Mouse (Mus musculus) lung, embryonic 15.5 days (tissue): ENCODE data around the gene Il18. TPM values are rescaled to one million over a fixed set of nuclear protein-coding genes. Genes with fewer than 3 reads are reported as not detected.

Source experiments
- ATAC-seq: fragments of 200-750 bp; cut with Nextera tagmentation; 2 replicates; pipeline ENCODE4 v1.8.0; 2017; ENCODE audit warnings: moderate number of reproducible peaks, borderline replicate concordance; ENCODE audit not compliant: low FRiP score, low TSS enrichment; ENCODE audit errors: extremely low read depth
- H3K27ac ChIP-seq: fragments of 300-500 bp; sonication (generic); 2 replicates; pipeline ENCODE4 v1.5.1; 2015; ENCODE audit warnings: moderate library complexity, mild to moderate bottlenecking, inconsistent platforms
- H3K27me3 ChIP-seq: fragments of 300-500 bp; sonication (generic); 2 replicates; pipeline ENCODE4 v1.6.1; 2015; ENCODE audit warnings: inconsistent platforms
- H3K36me3 ChIP-seq: fragments of 300-500 bp; sonication (generic); 2 replicates; pipeline ENCODE4 v1.6.1; 2015; ENCODE audit warnings: inconsistent platforms
- H3K4me1 ChIP-seq: fragments of 300-500 bp; sonication (generic); 2 replicates; pipeline ENCODE4 v1.6.1; 2015; ENCODE audit warnings: inconsistent platforms
- H3K4me2 ChIP-seq: fragments of 300-500 bp; sonication (generic); 2 replicates; pipeline ENCODE4 v1.6.1; 2015; ENCODE audit warnings: inconsistent platforms, mild to moderate bottlenecking, moderate library complexity
- H3K4me3 ChIP-seq: fragments of 300-500 bp; sonication (generic); 2 replicates; pipeline ENCODE4 v1.5.1; 2015; ENCODE audit warnings: mild to moderate bottlenecking, inconsistent platforms
- H3K9ac ChIP-seq: fragments of 300-500 bp; sonication (generic); 2 replicates; pipeline ENCODE4 v1.6.1; 2015; ENCODE audit warnings: inconsistent platforms
- H3K9me3 ChIP-seq: fragments of 300-500 bp; sonication (generic); 2 replicates; pipeline ENCODE4 v1.6.1; 2016; ENCODE audit warnings: inconsistent platforms
- WGBS: fragments of 180-500 bp; shearing (Covaris S2); methylation state at CpG from one replicate; pipeline ENCODE4 v1.1.7; 2015; 5-methylcytosine and 5-hydroxymethylcytosine counted together
- polyA plus RNA-seq: library from polyadenylated mRNA; unstranded; fragments of >200 nt; fragmentation: Nextera tagmentation; extraction: Ambion mirVana; gene quantifications from 2 replicates; pipeline ENCODE4 v1.2.1, GENCODE M21; 2015

The Il18 gene
- polyA plus RNA-seq, 1 experiment from 2014 or later: 6.5 TPM

GRCm38 (mm10) chr9:50561145-50561917 is 6.7 kb downstream of the Il18 start, which contains the start of gene Tex12:
Gene Tex12 (minus strand): TSS chr9:50561325.
- H3K4me3 ChIP-seq: no peak within 1 kb of the TSS
- H3K4me2 ChIP-seq: no peak within 1 kb of the TSS
- H3K27ac ChIP-seq: no peak within 1 kb of the TSS
- no peaks in the 10 kb centered on the region for H3K9me3 ChIP-seq
- H3K36me3 ChIP-seq: no peaks in the 10 kb centered on the region
- no peak within 1 kb of the TSS for H3K9ac ChIP-seq
- no peaks in the 10 kb centered on the region for H3K4me1 ChIP-seq
- WGBS: 84% methylated on average over 38 of the region's 38 CpGs
- no peak for ATAC-seq
- no peaks in the 10 kb centered on the region for H3K27me3 ChIP-seq

GRCm38 (mm10) chr9:50561918-50562360 is 7.3 kb downstream of the Il18 start:
- H3K27me3 ChIP-seq: no peaks in the 10 kb centered on the region
- H3K4me1 ChIP-seq: no peaks in the 10 kb centered on the region
- no peak overlapping the region for H3K4me2 ChIP-seq
- WGBS: 79% methylated on average over 2 of the region's 2 CpGs
- ATAC-seq: no peak
- H3K36me3 ChIP-seq: no peaks in the 10 kb centered on the region
- no peak overlapping the region for H3K9ac ChIP-seq
- H3K27ac ChIP-seq: no peak overlapping the region
- no peak overlapping the region for H3K4me3 ChIP-seq
- H3K9me3 ChIP-seq: no peaks in the 10 kb centered on the region

GRCm38 (mm10) chr9:50565173-50565572 is 10.5 kb downstream of the Il18 start:
- H3K4me1 ChIP-seq: no peaks in the 10 kb centered on the region
- no peaks in the 10 kb centered on the region for H3K36me3 ChIP-seq
- no peak overlapping the region for H3K4me2 ChIP-seq
- WGBS: 64% methylated on average over 7 of the region's 7 CpGs
- no peak for ATAC-seq
- H3K9me3 ChIP-seq: no peaks in the 10 kb centered on the region
- no peak overlapping the region for H3K27ac ChIP-seq
- no peaks in the 10 kb centered on the region for H3K27me3 ChIP-seq
- H3K4me3 ChIP-seq: no peak overlapping the region
- H3K9ac ChIP-seq: no peak overlapping the region

- Histone ChIP-seq H3K9ac (no peak overlapping the region), H3K4me2 (no peak overlapping the region), H3K9me3 (no peaks in the 10 kb centered on the region), H3K36me3 (no peaks in the 10 kb centered on the region), H3K4me1 (no peaks in the 10 kb centered on the region), H3K4me3 (no peak overlapping the region), H3K27me3 (no peaks in the 10 kb centered on the region), H3K27ac (no peak overlapping the region)
- no peak for ATAC-seq
- 29% methylated on average over 4 of the region's 4 CpGs for WGBS
Observed at GRCm38 (mm10) chr9:50565940-50566339, 11.3 kb downstream of the Il18 start.

GRCm38 (mm10) chr9:50567372-50567771 is 12.7 kb downstream of the Il18 start:
- no peaks in the 10 kb centered on the region for H3K27me3 ChIP-seq
- H3K36me3 ChIP-seq: no peaks in the 10 kb centered on the region
- no peak overlapping the region for H3K4me3 ChIP-seq
- no peaks in the 10 kb centered on the region for H3K4me1 ChIP-seq
- no peak overlapping the region for H3K27ac ChIP-seq
- no peak overlapping the region for H3K9ac ChIP-seq
- H3K9me3 ChIP-seq: no peaks in the 10 kb centered on the region
- no peak overlapping the region for H3K4me2 ChIP-seq
- 82% methylated on average over 4 of the region's 4 CpGs for WGBS
- no peak for ATAC-seq

- Histone ChIP-seq H3K4me1 (no peaks in the 10 kb centered on the region), H3K36me3 (no peaks in the 10 kb centered on the region), H3K9ac (no peak overlapping the region), H3K4me2 (no peak overlapping the region), H3K27ac (no peak overlapping the region), H3K27me3 (no peaks in the 10 kb centered on the region), H3K4me3 (no peak overlapping the region), H3K9me3 (no peaks in the 10 kb centered on the region)
- no peak for ATAC-seq
- 92% methylated on average over 2 of the region's 2 CpGs for WGBS
Observed at GRCm38 (mm10) chr9:50567881-50568280, 13.3 kb downstream of the Il18 start.

GRCm38 (mm10) chr9:50569599-50570525 is 15.2 kb downstream of the Il18 start:
- no peaks in the 10 kb centered on the region for H3K4me1 ChIP-seq
- H3K9me3 ChIP-seq: no peaks in the 10 kb centered on the region
- no peaks in the 10 kb centered on the region for H3K36me3 ChIP-seq
- no peak overlapping the region for H3K27ac ChIP-seq
- no peak overlapping the region for H3K4me3 ChIP-seq
- H3K27me3 ChIP-seq: no peaks in the 10 kb centered on the region
- 63% methylated on average over 10 of the region's 10 CpGs for WGBS
- no peak overlapping the region for H3K4me2 ChIP-seq
- ATAC-seq: no peak
- H3K9ac ChIP-seq: no peak overlapping the region

GRCm38 (mm10) chr9:50580370-50580769 is 25.7 kb downstream of the Il18 start:
- 26% methylated on average over 4 of the region's 4 CpGs for WGBS
- Histone ChIP-seq H3K36me3 (no peaks in the 10 kb centered on the region), H3K27me3 (no peaks in the 10 kb centered on the region), H3K9ac (no peak overlapping the region), H3K4me3 (no peak overlapping the region), H3K4me2 (no peak overlapping the region), H3K27ac (no peak overlapping the region), H3K9me3 (no peaks in the 10 kb centered on the region), H3K4me1 (no peaks in the 10 kb centered on the region)
- no peak for ATAC-seq

GRCm38 (mm10) chr9:50585145-50585818 is 30.7 kb downstream of the Il18 start:
- H3K27me3 ChIP-seq: no peaks in the 10 kb centered on the region
- 74% methylated on average over 6 of the region's 6 CpGs for WGBS
- H3K27ac ChIP-seq: no peak overlapping the region
- H3K9me3 ChIP-seq: no peaks in the 10 kb centered on the region
- H3K36me3 ChIP-seq: no peaks in the 10 kb centered on the region
- H3K4me2 ChIP-seq: no peak overlapping the region
- H3K4me1 ChIP-seq: no peaks in the 10 kb centered on the region
- H3K4me3 ChIP-seq: no peak overlapping the region
- no peak for ATAC-seq
- no peak overlapping the region for H3K9ac ChIP-seq

GRCm38 (mm10) chr9:50586955-50587354 is 32.3 kb downstream of the Il18 start:
- no peak for ATAC-seq
- Histone ChIP-seq H3K27ac (no peak overlapping the region), H3K4me2 (no peak overlapping the region), H3K36me3 (no peaks in the 10 kb centered on the region), H3K9ac (no peak overlapping the region), H3K4me1 (no peaks in the 10 kb centered on the region), H3K27me3 (no peaks in the 10 kb centered on the region), H3K9me3 (no peaks in the 10 kb centered on the region), H3K4me3 (no peak overlapping the region)
- 56% methylated on average over 4 of the region's 4 CpGs for WGBS

GRCm38 (mm10) chr9:50590856-50591518 is 36.4 kb downstream of the Il18 start:
- H3K4me2 ChIP-seq: no peak overlapping the region
- ATAC-seq: no peak
- H3K4me3 ChIP-seq: no peak overlapping the region
- H3K27ac ChIP-seq: no peak overlapping the region
- WGBS: 68% methylated on average over 10 of the region's 10 CpGs
- H3K27me3 ChIP-seq: no peaks in the 10 kb centered on the region
- no peaks in the 10 kb centered on the region for H3K4me1 ChIP-seq
- H3K9ac ChIP-seq: no peak overlapping the region
- H3K36me3 ChIP-seq: peaks cover 8% of the 10 kb centered on the region; the same call in 1 of the 2 replicates
- H3K9me3 ChIP-seq: no peaks in the 10 kb centered on the region
